Mouse (Mus musculus) heart, postnatal 0 days (tissue): ENCODE measurements around the gene Anks1b.

ENCODE experiments used
- CTCF ChIP-seq: IDR thresholded peaks from 2 replicates; pipeline ENCODE4 v1.5.1; 2016; ENCODE audit warnings: antibody characterized with exemption, control low read depth, low read depth
- EP300 ChIP-seq: IDR thresholded peaks from 2 replicates; pipeline ENCODE4 v1.6.1; 2016; ENCODE audit warnings: antibody characterized with exemption, low read depth

DNA sequence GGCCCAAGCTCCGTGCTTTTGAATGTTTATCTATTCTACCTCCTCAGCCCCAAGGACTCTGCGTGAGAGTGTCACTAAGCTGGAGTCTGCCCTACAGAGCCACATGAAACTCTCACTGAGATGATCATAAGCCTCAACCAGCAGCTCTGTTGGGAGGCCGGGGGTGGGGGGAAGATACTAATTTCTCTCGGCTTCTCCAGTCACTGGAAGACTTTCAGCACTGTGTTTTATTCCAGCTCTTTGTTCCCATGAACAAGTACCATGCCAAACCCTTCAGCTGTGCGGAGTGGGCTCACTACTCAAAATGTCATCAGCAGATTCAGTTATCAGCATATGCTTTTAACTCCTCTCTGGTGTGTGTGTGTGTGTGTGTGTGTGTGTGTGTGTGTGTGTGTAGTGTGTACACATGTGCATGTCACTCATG is 849.8 kb downstream of the Anks1b start:
- TF ChIP-seq EP300, result no peak
- no peak for TF ChIP-seq CTCF
